Mouse (Mus musculus): ENCODE measurements around the gene Flvcr2.

GRCm38 (mm10) chr12:85766287-85766686 lies 19.9 kb downstream of the Flvcr2 start:
- TF ChIP-seq POLR2AphosphoS2 (IDR thresholded peaks at IDR 0.05; ENCODE audit: low read length): no peak
- TF ChIP-seq RCOR1 (IDR thresholded peaks at IDR 0.05; ENCODE audit: low read depth, low read length): no peak
- TF ChIP-seq USF2 (IDR thresholded peaks at IDR 0.05; ENCODE audit: borderline replicate concordance in 1 of 2, insufficient read depth in 1 of 2, low read depth in 1 of 2, low read length in 2 of 2): no peak
- TF ChIP-seq POLR2A (IDR thresholded peaks at IDR 0.05; ENCODE audit: control insufficient read depth in 1 of 2, insufficient read depth in 1 of 2, low read depth in 1 of 2, low read length in 2 of 2, poor library complexity in 1 of 2): no peak
- no peak for TF ChIP-seq MYC (IDR thresholded peaks at IDR 0.05; ENCODE audit: low read depth, low read length)

Data from MEL (cell line).